Mouse (Mus musculus): ENCODE data around the gene Olfr644. TPM values are rescaled to one million over a fixed set of nuclear protein-coding genes. Genes with fewer than 3 reads are reported as not detected.

Olfr644 gene
- not detected for polyA plus RNA-seq (2014; fragmentation: Illumina TruSeq; extraction: RNeasy Lipid Tissue Mini Kit (QIAGEN cat#74804); ENCODE audit: low read depth, low replicate concordance)

DNA sequence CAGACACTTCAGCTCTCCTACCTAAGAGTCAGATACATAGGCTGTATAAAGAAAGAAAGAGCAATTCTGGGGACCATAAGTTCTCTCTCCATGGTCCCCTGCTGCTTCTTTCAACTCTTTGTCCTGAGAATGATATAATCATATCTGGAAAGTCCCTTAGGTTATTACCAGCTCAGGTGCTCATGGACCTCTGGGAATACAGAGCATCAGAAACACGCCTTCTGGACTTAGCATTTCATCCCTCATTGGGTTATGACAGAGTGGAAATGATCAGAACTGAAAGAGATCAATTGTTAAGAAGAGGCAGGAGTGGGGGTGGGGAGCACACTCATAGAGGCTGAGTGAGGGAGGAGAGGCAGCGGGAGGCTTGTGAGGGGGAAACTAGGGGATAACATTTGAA, at the start of gene Olfr644:
Gene Olfr644, minus strand, starts transcription at position 101 of the 400 bp plus-strand sequence.

DNA sequence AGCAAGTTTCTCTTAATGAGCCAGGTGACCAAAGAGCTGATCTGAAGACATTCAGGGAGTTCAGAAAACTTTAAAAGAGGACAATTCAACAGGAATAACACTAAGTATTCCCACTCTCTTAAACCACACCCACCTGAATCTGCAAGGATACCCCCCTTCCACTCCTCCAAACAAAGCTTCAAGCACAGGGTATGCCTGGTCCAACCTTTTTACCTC, 33.0 kb upstream of the Olfr644 start, which contains the start of gene Olfr646:
Gene Olfr646, plus strand, starts transcription at position 117 of the 216 bp plus-strand sequence.

DNA sequence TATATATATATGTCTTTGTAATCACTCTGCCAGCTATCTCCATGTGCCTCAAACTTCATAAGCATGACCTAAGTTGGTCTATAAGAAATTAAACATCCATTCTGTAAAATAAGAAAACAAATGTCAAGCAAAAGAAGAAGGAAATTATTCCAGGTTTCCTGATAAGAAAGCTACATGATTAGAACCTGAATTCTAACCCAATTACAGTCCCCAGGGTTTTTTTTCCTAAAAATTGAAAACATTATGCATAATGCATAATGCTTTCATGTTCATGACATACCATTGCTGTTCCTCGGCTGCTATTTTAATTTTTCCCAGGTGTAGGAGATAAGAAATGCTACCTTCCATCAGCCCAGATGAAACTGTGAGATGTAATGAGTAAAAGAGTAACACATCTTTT, 13.7 kb upstream of the Olfr644 start, which contains the start of gene Olfr645:
Gene Olfr645, minus strand, starts transcription at position 101 of the 400 bp plus-strand sequence.

DNA sequence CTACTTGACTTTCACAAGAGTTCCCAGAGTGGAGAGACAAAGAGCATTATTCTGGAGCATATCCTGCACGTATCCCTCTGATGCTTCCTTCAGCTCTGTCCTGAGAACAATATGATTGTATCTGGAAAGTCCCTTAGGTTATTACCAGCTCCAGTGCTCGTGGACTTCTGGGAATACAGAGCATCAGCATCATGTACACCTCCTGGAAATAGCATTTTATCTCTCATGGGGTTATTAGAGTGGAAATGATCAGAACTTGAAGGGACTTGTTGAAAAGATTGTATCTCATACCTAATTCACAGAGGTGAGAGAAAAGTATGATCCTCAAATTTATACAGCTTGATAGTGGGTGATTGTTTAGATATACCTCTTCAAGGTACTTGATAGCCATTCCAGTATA, 10.3 kb downstream of the Olfr644 start, which contains the start of gene 4930516K23Rik:
Gene 4930516K23Rik, minus strand, starts transcription at position 101 of the 400 bp plus-strand sequence.

DNA sequence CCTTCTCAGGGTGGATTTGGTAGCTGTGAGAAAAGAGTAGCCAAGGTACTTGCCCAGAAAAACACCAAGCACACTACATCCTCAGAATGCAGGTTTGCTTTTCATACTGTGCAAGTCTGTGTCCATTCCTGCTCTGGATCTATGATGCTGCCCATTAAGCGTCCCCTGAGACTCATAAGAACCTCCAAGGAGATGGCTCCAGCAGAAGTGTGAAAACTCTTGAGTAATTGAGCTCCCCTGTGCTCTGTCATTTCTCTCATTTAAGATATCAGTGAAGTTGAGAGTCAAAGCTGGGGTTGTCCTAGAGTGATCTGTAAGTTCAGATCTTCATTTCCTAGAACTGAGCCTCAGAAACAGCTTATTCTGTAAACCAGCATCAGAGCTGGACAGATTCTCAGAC, 19.1 kb downstream of the Olfr644 start, which contains the start of gene Olfr642:
Gene Olfr642, minus strand, starts transcription at position 101 of the 400 bp plus-strand sequence.

DNA sequence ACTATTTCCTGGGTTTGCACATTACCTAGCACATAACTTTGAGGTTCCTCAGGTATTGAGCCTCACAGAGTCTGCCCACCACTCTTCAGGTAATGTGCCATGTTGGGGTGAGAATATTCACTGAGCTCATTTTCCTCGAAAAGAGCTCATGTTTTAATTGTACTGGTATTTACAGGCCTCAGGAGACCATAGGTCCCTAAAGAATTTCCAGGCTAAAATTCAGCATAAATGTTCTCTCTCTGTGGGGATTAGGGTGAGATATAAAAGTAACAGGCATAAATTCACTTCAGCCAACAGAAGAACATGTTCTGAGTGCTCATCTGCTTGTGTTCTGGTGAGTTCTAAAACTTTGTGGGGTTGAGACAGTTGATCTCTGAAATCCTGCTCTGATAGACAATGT, 36.5 kb downstream of the Olfr644 start, which contains the start of gene Olfr641:
Gene Olfr641, plus strand, starts transcription at position 301 of the 400 bp plus-strand sequence.

DNA sequence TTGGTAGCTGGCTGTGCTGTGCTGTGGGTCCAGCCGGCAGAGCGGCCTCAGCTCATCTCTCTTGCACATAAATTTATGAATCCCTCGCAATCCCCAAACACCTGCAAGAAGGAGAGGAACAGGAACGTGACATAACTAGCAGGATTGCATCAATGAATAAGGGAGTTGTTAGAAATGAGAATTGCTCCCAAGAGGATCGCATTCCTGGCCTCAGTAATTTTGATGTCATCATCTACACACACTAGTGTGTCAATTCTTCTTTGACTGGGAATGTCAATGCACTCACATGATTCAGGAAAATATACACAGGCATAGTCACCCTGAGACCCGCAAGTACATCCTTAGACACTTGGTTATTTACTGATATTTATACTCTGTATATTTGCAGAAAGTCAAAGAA, 46.2 kb downstream of the Olfr644 start, which contains the start of gene Olfr640:
Gene Olfr640, minus strand, starts transcription at position 101 of the 400 bp plus-strand sequence.

GRCm38 (mm10) chr7:104017203-104017602, 54.5 kb downstream of the Olfr644 start, which contains the start of gene Olfr639:
Olfr639 (minus strand) TSS chr7:104017303.

Other genes starting within 250 kb of the Olfr644 start
- 99.3 TPM for gene Hbb-bs, start 243.8 kb downstream of the Olfr644 start, polyA plus RNA-seq (2014; fragmentation: Illumina TruSeq; extraction: RNeasy Lipid Tissue Mini Kit (QIAGEN cat#74804); ENCODE audit: low read depth, low replicate concordance)
- gene Hbb-bh2, start 231.3 kb downstream of the Olfr644 start, polyA plus RNA-seq (2014; fragmentation: Illumina TruSeq; extraction: RNeasy Lipid Tissue Mini Kit (QIAGEN cat#74804); ENCODE audit: low read depth, low replicate concordance): not detected
- gene Hbb-bh1, start 228.7 kb downstream of the Olfr644 start, polyA plus RNA-seq (2014; fragmentation: Illumina TruSeq; extraction: RNeasy Lipid Tissue Mini Kit (QIAGEN cat#74804); ENCODE audit: low read depth, low replicate concordance): not detected
- gene Hbb-y, start 218.7 kb downstream of the Olfr644 start, polyA plus RNA-seq (2014; fragmentation: Illumina TruSeq; extraction: RNeasy Lipid Tissue Mini Kit (QIAGEN cat#74804); ENCODE audit: low read depth, low replicate concordance): not detected
- not detected for gene Olfr66, start 185.6 kb downstream of the Olfr644 start, polyA plus RNA-seq (2014; fragmentation: Illumina TruSeq; extraction: RNeasy Lipid Tissue Mini Kit (QIAGEN cat#74804); ENCODE audit: low read depth, low replicate concordance)
- not detected for gene Olfr64, start 177.4 kb downstream of the Olfr644 start, polyA plus RNA-seq (2014; fragmentation: Illumina TruSeq; extraction: RNeasy Lipid Tissue Mini Kit (QIAGEN cat#74804); ENCODE audit: low read depth, low replicate concordance)
- not detected for gene Olfr65, start 168.4 kb downstream of the Olfr644 start, polyA plus RNA-seq (2014; fragmentation: Illumina TruSeq; extraction: RNeasy Lipid Tissue Mini Kit (QIAGEN cat#74804); ENCODE audit: low read depth, low replicate concordance)
- not detected for gene Olfr631, start 143.0 kb downstream of the Olfr644 start, polyA plus RNA-seq (2014; fragmentation: Illumina TruSeq; extraction: RNeasy Lipid Tissue Mini Kit (QIAGEN cat#74804); ENCODE audit: low read depth, low replicate concordance)
- gene Olfr632, start 137.5 kb downstream of the Olfr644 start, polyA plus RNA-seq (2014; fragmentation: Illumina TruSeq; extraction: RNeasy Lipid Tissue Mini Kit (QIAGEN cat#74804); ENCODE audit: low read depth, low replicate concordance): not detected
- gene Olfr633, start 127.4 kb downstream of the Olfr644 start, polyA plus RNA-seq (2014; fragmentation: Illumina TruSeq; extraction: RNeasy Lipid Tissue Mini Kit (QIAGEN cat#74804); ENCODE audit: low read depth, low replicate concordance): not detected
- gene Olfr635, start 100.7 kb downstream of the Olfr644 start, polyA plus RNA-seq (2014; fragmentation: Illumina TruSeq; extraction: RNeasy Lipid Tissue Mini Kit (QIAGEN cat#74804); ENCODE audit: low read depth, low replicate concordance): not detected
- gene Olfr638, start 73.1 kb downstream of the Olfr644 start, polyA plus RNA-seq (2014; fragmentation: Illumina TruSeq; extraction: RNeasy Lipid Tissue Mini Kit (QIAGEN cat#74804); ENCODE audit: low read depth, low replicate concordance): not detected
- not detected for gene Olfr639, start 54.6 kb downstream of the Olfr644 start, polyA plus RNA-seq (2014; fragmentation: Illumina TruSeq; extraction: RNeasy Lipid Tissue Mini Kit (QIAGEN cat#74804); ENCODE audit: low read depth, low replicate concordance)
- gene Olfr640, start 46.3 kb downstream of the Olfr644 start, polyA plus RNA-seq (2014; fragmentation: Illumina TruSeq; extraction: RNeasy Lipid Tissue Mini Kit (QIAGEN cat#74804); ENCODE audit: low read depth, low replicate concordance): not detected
- not detected for gene Olfr641, start 36.4 kb downstream of the Olfr644 start, polyA plus RNA-seq (2014; fragmentation: Illumina TruSeq; extraction: RNeasy Lipid Tissue Mini Kit (QIAGEN cat#74804); ENCODE audit: low read depth, low replicate concordance)
- gene Olfr642, start 19.2 kb downstream of the Olfr644 start, polyA plus RNA-seq (2014; fragmentation: Illumina TruSeq; extraction: RNeasy Lipid Tissue Mini Kit (QIAGEN cat#74804); ENCODE audit: low read depth, low replicate concordance): not detected
- gene 4930516K23Rik, start 10.4 kb downstream of the Olfr644 start, polyA plus RNA-seq (2014; fragmentation: Illumina TruSeq; extraction: RNeasy Lipid Tissue Mini Kit (QIAGEN cat#74804); ENCODE audit: low read depth, low replicate concordance): not detected
- not detected for gene Olfr645, start 13.6 kb upstream of the Olfr644 start, polyA plus RNA-seq (2014; fragmentation: Illumina TruSeq; extraction: RNeasy Lipid Tissue Mini Kit (QIAGEN cat#74804); ENCODE audit: low read depth, low replicate concordance)
- not detected for gene Olfr646, start 33.0 kb upstream of the Olfr644 start, polyA plus RNA-seq (2014; fragmentation: Illumina TruSeq; extraction: RNeasy Lipid Tissue Mini Kit (QIAGEN cat#74804); ENCODE audit: low read depth, low replicate concordance)
- not detected for gene Ubqln5, start 58.0 kb upstream of the Olfr644 start, polyA plus RNA-seq (2014; fragmentation: Illumina TruSeq; extraction: RNeasy Lipid Tissue Mini Kit (QIAGEN cat#74804); ENCODE audit: low read depth, low replicate concordance)
- not detected for gene Olfr643, start 65.5 kb upstream of the Olfr644 start, polyA plus RNA-seq (2014; fragmentation: Illumina TruSeq; extraction: RNeasy Lipid Tissue Mini Kit (QIAGEN cat#74804); ENCODE audit: low read depth, low replicate concordance)
- not detected for gene Ubqln3, start 71.4 kb upstream of the Olfr644 start, polyA plus RNA-seq (2014; fragmentation: Illumina TruSeq; extraction: RNeasy Lipid Tissue Mini Kit (QIAGEN cat#74804); ENCODE audit: low read depth, low replicate concordance)
- not detected for gene Ubqlnl, start 78.7 kb upstream of the Olfr644 start, polyA plus RNA-seq (2014; fragmentation: Illumina TruSeq; extraction: RNeasy Lipid Tissue Mini Kit (QIAGEN cat#74804); ENCODE audit: low read depth, low replicate concordance)
- gene Olfm5, start 93.0 kb upstream of the Olfr644 start, polyA plus RNA-seq (2014; fragmentation: Illumina TruSeq; extraction: RNeasy Lipid Tissue Mini Kit (QIAGEN cat#74804); ENCODE audit: low read depth, low replicate concordance): not detected
- not detected for gene Olfr648, start 111.5 kb upstream of the Olfr644 start, polyA plus RNA-seq (2014; fragmentation: Illumina TruSeq; extraction: RNeasy Lipid Tissue Mini Kit (QIAGEN cat#74804); ENCODE audit: low read depth, low replicate concordance)
- gene Olfr649, start 124.1 kb upstream of the Olfr644 start, polyA plus RNA-seq (2014; fragmentation: Illumina TruSeq; extraction: RNeasy Lipid Tissue Mini Kit (QIAGEN cat#74804); ENCODE audit: low read depth, low replicate concordance): not detected
- 0.77 TPM for gene Trim6, start 146.9 kb upstream of the Olfr644 start, polyA plus RNA-seq (2014; fragmentation: Illumina TruSeq; extraction: RNeasy Lipid Tissue Mini Kit (QIAGEN cat#74804); ENCODE audit: low read depth, low replicate concordance)
- gene Trim34a, start 172.6 kb upstream of the Olfr644 start, polyA plus RNA-seq (2014; fragmentation: Illumina TruSeq; extraction: RNeasy Lipid Tissue Mini Kit (QIAGEN cat#74804); ENCODE audit: low read depth, low replicate concordance): 14.5 TPM
- 2.3 TPM for gene Trim5, start 216.2 kb upstream of the Olfr644 start, polyA plus RNA-seq (2014; fragmentation: Illumina TruSeq; extraction: RNeasy Lipid Tissue Mini Kit (QIAGEN cat#74804); ENCODE audit: low read depth, low replicate concordance)
- gene Trim12a, start 243.6 kb upstream of the Olfr644 start, polyA plus RNA-seq (2014; fragmentation: Illumina TruSeq; extraction: RNeasy Lipid Tissue Mini Kit (QIAGEN cat#74804); ENCODE audit: low read depth, low replicate concordance): 17.3 TPM